Mouse (Mus musculus) neural tube, embryonic 13.5 days (tissue): ENCODE data around the gene Tnnt1. TPM values are rescaled to one million over a fixed set of nuclear protein-coding genes. Genes with fewer than 3 reads are reported as not detected.

Experiments used
- ATAC-seq: fragments of 200-750 bp; cut with Nextera tagmentation; 2 replicates; pipeline ENCODE4 v1.8.0; 2017; ENCODE audit warnings: low read depth, mild to moderate bottlenecking, moderate TSS enrichment, moderate library complexity
- H3K27ac ChIP-seq: fragments of 300-500 bp; sonication (generic); replicated peaks from 2 replicates; pipeline ENCODE4 v1.5.1; 2015; ENCODE audit warnings: moderate library complexity, mild to moderate bottlenecking, inconsistent platforms
- H3K27me3 ChIP-seq: fragments of 300-500 bp; sonication (generic); 2 replicates; pipeline ENCODE4 v1.6.1; 2015; ENCODE audit warnings: mild to moderate bottlenecking, inconsistent platforms
- H3K36me3 ChIP-seq: fragments of 300-500 bp; sonication (generic); 2 replicates; pipeline ENCODE4 v1.6.1; 2015; ENCODE audit warnings: mild to moderate bottlenecking, inconsistent platforms
- H3K4me1 ChIP-seq: fragments of 300-500 bp; sonication (generic); replicated peaks from 2 replicates; pipeline ENCODE4 v1.6.1; 2015; ENCODE audit warnings: inconsistent platforms
- H3K4me2 ChIP-seq: fragments of 300-500 bp; sonication (generic); 2 replicates; pipeline ENCODE4 v1.6.1; 2015; ENCODE audit warnings: inconsistent platforms, mild to moderate bottlenecking, moderate library complexity
- H3K4me3 ChIP-seq: fragments of 300-500 bp; sonication (generic); 2 replicates; pipeline ENCODE4 v1.5.1; 2015; ENCODE audit warnings: mild to moderate bottlenecking, inconsistent platforms
- H3K9ac ChIP-seq: fragments of 300-500 bp; sonication (generic); 2 replicates; pipeline ENCODE4 v1.6.1; 2015; ENCODE audit warnings: moderate library complexity, mild to moderate bottlenecking, inconsistent platforms
- H3K9me3 ChIP-seq: fragments of 300-500 bp; sonication (generic); 2 replicates; pipeline ENCODE4 v1.6.1; 2016; ENCODE audit warnings: inconsistent platforms
- WGBS: fragments of 180-500 bp; shearing (Covaris S2); methylation state at CpG from one replicate; pipeline ENCODE4 v1.1.7; 2015; 5-methylcytosine and 5-hydroxymethylcytosine counted together
- polyA plus RNA-seq: library from polyadenylated mRNA; unstranded; fragments of >200 nt; fragmentation: Nextera tagmentation; extraction: Ambion mirVana; gene quantifications from 2 replicates; pipeline ENCODE4 v1.2.1, GENCODE M21; 2015

Gene Tnnt1
- polyA plus RNA-seq, 1 experiment from 2014 or later, result 12.7 TPM

- H3K27me3 ChIP-seq, result no peaks in the 10 kb centered on the region
- H3K27ac ChIP-seq, result no peak overlapping the region; the same call in 1 of the 2 replicates
Measured at GRCm38 (mm10) chr7:4502421-4503090, 13.6 kb downstream of the Tnnt1 start.

GRCm38 (mm10) chr7:4501558-4502397 is 14.4 kb downstream of the Tnnt1 start, which contains the start of gene Ppp1r12c:
Gene Ppp1r12c, minus strand, starts transcription at chr7:4501680.
- peak; percentile 94 for ATAC-seq
- peak within 1 kb of the TSS; percentile 84 for H3K4me3 ChIP-seq
- WGBS, result under 1% methylated on average over 62 of the region's 62 CpGs
- peaks cover 44% of the 10 kb centered on the region for H3K4me1 ChIP-seq
- H3K27ac ChIP-seq, result peak within 1 kb of the TSS; percentile 91
- no peaks in the 10 kb centered on the region for H3K27me3 ChIP-seq
- peak within 1 kb of the TSS; percentile 96 for H3K9ac ChIP-seq
- peaks cover 4% of the 10 kb centered on the region for H3K36me3 ChIP-seq
- H3K4me2 ChIP-seq, result peak within 1 kb of the TSS; percentile 93
- H3K9me3 ChIP-seq, result no peaks in the 10 kb centered on the region

More at GRCm38 (mm10) chr7:4502421-4503090, 13.6 kb downstream of the Tnnt1 start:
- Histone ChIP-seq H3K4me2 (peak overlapping the region; percentile 93), H3K9me3 (no peaks in the 10 kb centered on the region), H3K9ac (peak overlapping the region; percentile 96), H3K36me3 (no peaks in the 10 kb centered on the region), H3K4me1 (peaks cover 38% of the 10 kb centered on the region), H3K4me3 (peak overlapping the region; percentile 84)
- 15% methylated on average over 14 of the region's 14 CpGs for WGBS
- peak; percentile 26 for ATAC-seq

GRCm38 (mm10) chr7:4500892-4501471 is 15.2 kb downstream of the Tnnt1 start:
- H3K4me2 ChIP-seq, result peak overlapping the region; percentile 93
- peak overlapping the region; percentile 96 for H3K9ac ChIP-seq
- peaks cover 44% of the 10 kb centered on the region for H3K4me1 ChIP-seq
- WGBS, result under 1% methylated on average over 40 of the region's 52 CpGs
- peak; percentile 54 for ATAC-seq
- H3K27ac ChIP-seq, result peak overlapping the region; percentile 91
- H3K9me3 ChIP-seq, result no peaks in the 10 kb centered on the region
- H3K4me3 ChIP-seq, result peak overlapping the region; percentile 84
- H3K36me3 ChIP-seq, result peaks cover 12% of the 10 kb centered on the region
- no peaks in the 10 kb centered on the region for H3K27me3 ChIP-seq

- Histone ChIP-seq H3K36me3 (peaks cover 31% of the 10 kb centered on the region), H3K27ac (peak overlapping the region; percentile 40), H3K9me3 (no peaks in the 10 kb centered on the region), H3K9ac (peak overlapping the region; percentile 96), H3K27me3 (no peaks in the 10 kb centered on the region), H3K4me2 (peak overlapping the region; percentile 93), H3K4me3 (peak overlapping the region; percentile 15; the same call in 1 of the 2 replicates), H3K4me1 (peaks cover 44% of the 10 kb centered on the region)
- WGBS, result 92% methylated on average over 4 of the region's 4 CpGs
- no peak for ATAC-seq
Measured at GRCm38 (mm10) chr7:4499034-4499433, 17.1 kb downstream of the Tnnt1 start.

- peak overlapping the region; percentile 93 for H3K4me2 ChIP-seq
- no peaks in the 10 kb centered on the region for H3K9me3 ChIP-seq
- 7% methylated on average over 9 of the region's 9 CpGs for WGBS
- H3K27ac ChIP-seq, result peak overlapping the region; percentile 40
- H3K9ac ChIP-seq, result peak overlapping the region; percentile 96
- H3K36me3 ChIP-seq, result peaks cover 39% of the 10 kb centered on the region
- peak overlapping the region; percentile 15; the same call in 1 of the 2 replicates for H3K4me3 ChIP-seq
- H3K27me3 ChIP-seq, result no peaks in the 10 kb centered on the region
- H3K4me1 ChIP-seq, result peaks cover 44% of the 10 kb centered on the region
- ATAC-seq, result no peak
Measured at GRCm38 (mm10) chr7:4498251-4498650, 17.9 kb downstream of the Tnnt1 start.

GRCm38 (mm10) chr7:4497271-4497903 is 18.8 kb downstream of the Tnnt1 start:
- peaks cover 48% of the 10 kb centered on the region for H3K36me3 ChIP-seq
- ATAC-seq, result no peak
- WGBS, result 88% methylated on average over 9 of the region's 9 CpGs
- peaks cover 48% of the 10 kb centered on the region for H3K4me1 ChIP-seq
- H3K9me3 ChIP-seq, result no peaks in the 10 kb centered on the region
- H3K27me3 ChIP-seq, result no peaks in the 10 kb centered on the region
- H3K4me3 ChIP-seq, result no peak overlapping the region
- H3K27ac ChIP-seq, result peak overlapping the region; percentile 40; the same call in 1 of the 2 replicates
- no peak overlapping the region; the same call in 1 of the 2 replicates for H3K9ac ChIP-seq
- H3K4me2 ChIP-seq, result no peak overlapping the region; the same call in 1 of the 2 replicates

- H3K27ac ChIP-seq, result no peak overlapping the region
- H3K36me3 ChIP-seq, result peaks cover 50% of the 10 kb centered on the region
- H3K9me3 ChIP-seq, result no peaks in the 10 kb centered on the region
- no peak for ATAC-seq
- H3K27me3 ChIP-seq, result no peaks in the 10 kb centered on the region
- peaks cover 50% of the 10 kb centered on the region for H3K4me1 ChIP-seq
- no peak overlapping the region for H3K4me3 ChIP-seq
- H3K4me2 ChIP-seq, result no peak overlapping the region
- 100% methylated on average over 3 of the region's 3 CpGs for WGBS
- no peak overlapping the region for H3K9ac ChIP-seq
Measured at GRCm38 (mm10) chr7:4496468-4496867, 19.7 kb downstream of the Tnnt1 start.

- Histone ChIP-seq H3K9me3 (no peaks in the 10 kb centered on the region), H3K4me1 (peaks cover 30% of the 10 kb centered on the region), H3K9ac (no peak overlapping the region), H3K4me2 (no peak overlapping the region), H3K27me3 (no peaks in the 10 kb centered on the region), H3K4me3 (no peak overlapping the region), H3K27ac (no peak overlapping the region), H3K36me3 (peaks cover 66% of the 10 kb centered on the region)
- ATAC-seq, result no peak
- 96% methylated on average over 1 of the region's 1 CpGs for WGBS
Measured at GRCm38 (mm10) chr7:4493991-4494390, 22.2 kb downstream of the Tnnt1 start.

- H3K9me3 ChIP-seq, result no peaks in the 10 kb centered on the region
- H3K27ac ChIP-seq, result 0 out of 2 replicates have a peak overlapping the region, but pooled peaks have one; percentile 29
- no peak for ATAC-seq
- peaks cover 16% of the 10 kb centered on the region for H3K4me1 ChIP-seq
- peaks cover 80% of the 10 kb centered on the region for H3K36me3 ChIP-seq
- H3K4me2 ChIP-seq, result no peak overlapping the region
- WGBS, result 85% methylated on average over 13 of the region's 13 CpGs
- H3K27me3 ChIP-seq, result no peaks in the 10 kb centered on the region
- no peak overlapping the region for H3K9ac ChIP-seq
- no peak overlapping the region for H3K4me3 ChIP-seq
Measured at GRCm38 (mm10) chr7:4492284-4493224, 23.6 kb downstream of the Tnnt1 start.

- 82% methylated on average over 6 of the region's 6 CpGs for WGBS
- Histone ChIP-seq H3K9ac (no peak overlapping the region), H3K36me3 (peaks cover 82% of the 10 kb centered on the region), H3K4me1 (peaks cover 10% of the 10 kb centered on the region; the same call in 1 of the 2 replicates), H3K27ac (no peak overlapping the region), H3K4me2 (no peak overlapping the region), H3K4me3 (no peak overlapping the region), H3K9me3 (no peaks in the 10 kb centered on the region), H3K27me3 (no peaks in the 10 kb centered on the region)
- ATAC-seq, result no peak
Measured at GRCm38 (mm10) chr7:4491308-4491707, 24.9 kb downstream of the Tnnt1 start.

- ATAC-seq, result no peak
- Histone ChIP-seq H3K9ac (no peak overlapping the region), H3K27me3 (peaks cover 2% of the 10 kb centered on the region), H3K9me3 (no peaks in the 10 kb centered on the region), H3K4me2 (no peak overlapping the region), H3K36me3 (peaks cover 63% of the 10 kb centered on the region), H3K4me3 (no peak overlapping the region), H3K27ac (no peak overlapping the region), H3K4me1 (peaks cover 26% of the 10 kb centered on the region)
- 88% methylated on average over 12 of the region's 12 CpGs for WGBS
Measured at GRCm38 (mm10) chr7:4482281-4482680, 33.9 kb downstream of the Tnnt1 start.
